Mouse (Mus musculus) gastrocnemius, adult 2 months (tissue): ENCODE measurements around the gene Frmpd2. TPM values are rescaled to one million over a fixed set of nuclear protein-coding genes. Genes with fewer than 3 reads are reported as not detected.
A peak's percentile ranks its signal among the peaks of the same experiment; 100 is the strongest.

Experiments used
- DNase-seq: peaks from one replicate; pipeline ENCODE4 v3.0.0; 2022
- H3K27ac ChIP-seq: fragments of 200-600 bp; 2 replicates; pipeline ENCODE4 v1.8.1; 2022; ENCODE audit warnings: mild to moderate bottlenecking
- H3K4me3 ChIP-seq: fragments of 200-600 bp; 2 replicates; pipeline ENCODE4 v1.8.1; 2022; ENCODE audit warnings: mild to moderate bottlenecking, moderate library complexity
- CTCF ChIP-seq: fragments of 200-600 bp; IDR thresholded peaks from 2 replicates; pipeline ENCODE4 v1.8.1; 2022; ENCODE audit warnings: antibody characterized with exemption, mild to moderate bottlenecking, moderate library complexity
- intact Hi-C: fragments of 180-260 bp; cut with DNase I; formaldehyde crosslinking; loops from one replicate; pipeline ENCODE4 v1.15.1; 2025
- total RNA-seq, 2 experiments: library from RNA; stranded (reverse); gene quantifications; 2 replicates each; pipeline ENCODE4 v1.2.3; 2021

Frmpd2 gene
- total RNA-seq, 2 experiments from 2014 or later, result not detected

DNA sequence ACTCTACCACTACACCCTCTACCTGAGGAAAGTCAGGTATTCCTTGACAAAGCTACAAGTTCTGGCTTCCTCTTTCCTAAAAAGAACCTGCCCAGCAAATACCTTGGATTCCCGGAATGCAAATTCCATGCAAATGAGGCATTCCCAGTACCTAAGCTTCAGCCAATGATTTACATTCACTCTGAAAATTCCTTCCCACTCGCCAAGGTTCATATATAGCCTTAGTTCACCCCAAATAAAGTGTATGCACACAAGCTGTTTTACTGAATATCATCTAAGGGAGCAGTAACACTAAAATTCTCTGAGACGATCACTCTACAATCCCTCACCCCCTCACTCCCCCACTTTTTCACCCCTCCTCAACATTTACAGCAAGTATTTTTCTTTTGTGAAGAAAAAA, 102.1 kb downstream of the Frmpd2 start:
- H3K27ac ChIP-seq, result no peak overlapping the region
- no peak for DNase-seq
- intact Hi-C loops, result no loop called here
- TF ChIP-seq CTCF, result no peak
- H3K4me3 ChIP-seq, result no peak overlapping the region

GRCm38 (mm10) chr14:33579771-33580484, 108.4 kb downstream of the Frmpd2 start:
- intact Hi-C loops, result no loop called here

DNA sequence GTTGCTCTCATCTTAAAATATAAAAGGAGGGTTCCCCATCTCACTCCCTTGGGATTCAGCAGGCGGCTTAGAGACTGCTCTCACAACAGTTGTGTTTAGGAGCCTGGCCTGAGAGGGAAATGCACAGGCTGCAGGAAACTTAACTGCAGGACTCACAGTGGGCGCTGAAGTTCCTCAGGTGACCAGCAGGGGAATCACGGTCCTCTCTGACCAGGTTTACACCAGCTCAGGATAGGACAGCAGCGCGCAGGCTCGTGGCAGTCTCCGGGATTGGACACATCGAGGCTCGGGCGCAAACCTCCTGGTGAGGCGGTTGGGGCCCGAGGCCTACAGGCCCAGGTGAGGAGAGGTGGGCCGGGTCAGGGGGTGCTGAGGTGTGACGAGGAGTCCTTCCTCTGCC, 117.5 kb downstream of the Frmpd2 start, which contains the start of gene Ptpn20:
TSS of gene Ptpn20 (plus strand) at position 257 of the 400 bp plus-strand sequence.
- DNase-seq, result no peak
- intact Hi-C loops, result no loop called here

More at GRCm38 (mm10) chr14:33579771-33580484, 108.4 kb downstream of the Frmpd2 start:
- Histone ChIP-seq H3K4me3 (no peak overlapping the region), H3K27ac (no peak overlapping the region)
- no peak for DNase-seq
- TF ChIP-seq CTCF, result no peak

DNA sequence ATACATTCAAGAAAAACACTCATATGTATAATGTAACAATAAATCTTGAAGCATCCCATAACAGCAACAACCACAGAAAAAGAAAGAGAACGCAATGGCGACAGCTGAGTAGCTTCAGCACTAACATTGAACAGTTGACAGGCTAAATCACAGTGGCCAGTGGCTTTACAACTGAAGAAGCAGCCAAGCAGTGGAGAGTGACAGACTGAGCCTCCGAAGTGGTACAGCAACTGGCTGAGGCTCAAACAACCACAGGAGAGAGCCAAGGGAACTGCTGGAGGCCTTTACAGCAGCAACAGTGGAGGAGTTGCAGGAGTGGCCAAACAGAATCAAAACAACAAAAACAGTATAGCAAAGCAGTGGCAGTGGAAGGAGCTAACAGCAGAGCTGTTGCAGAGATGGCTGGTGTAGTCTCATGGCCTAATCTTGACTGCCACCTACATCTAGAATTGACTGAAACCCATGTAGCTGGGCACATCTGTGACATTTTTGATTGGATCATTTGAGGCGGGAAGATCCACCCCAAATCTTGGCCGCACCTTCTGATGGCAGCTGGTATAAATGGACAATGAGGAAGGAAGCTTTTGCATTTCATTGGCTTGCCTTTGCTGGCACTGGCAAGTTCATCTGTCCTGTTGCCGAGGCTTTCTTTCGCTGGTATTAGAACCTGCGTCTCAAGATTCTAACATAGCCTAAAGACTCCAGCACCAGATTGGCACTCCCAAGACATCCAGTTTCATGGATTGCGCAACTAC, 127.1 kb downstream of the Frmpd2 start:
- Histone ChIP-seq H3K27ac (no peak overlapping the region), H3K4me3 (no peak overlapping the region)
- TF ChIP-seq CTCF, result no peak
- intact Hi-C loops, result no loop called here
- DNase-seq, result no peak

More for the DNA sequence above, 117.5 kb downstream of the Frmpd2 start, which contains the start of gene Ptpn20:
- no peak within 1 kb of the TSS for H3K27ac ChIP-seq
- no peak within 1 kb of the TSS for H3K4me3 ChIP-seq
- peak; percentile 20; the same call in 1 of the 2 replicates for TF ChIP-seq CTCF

DNA sequence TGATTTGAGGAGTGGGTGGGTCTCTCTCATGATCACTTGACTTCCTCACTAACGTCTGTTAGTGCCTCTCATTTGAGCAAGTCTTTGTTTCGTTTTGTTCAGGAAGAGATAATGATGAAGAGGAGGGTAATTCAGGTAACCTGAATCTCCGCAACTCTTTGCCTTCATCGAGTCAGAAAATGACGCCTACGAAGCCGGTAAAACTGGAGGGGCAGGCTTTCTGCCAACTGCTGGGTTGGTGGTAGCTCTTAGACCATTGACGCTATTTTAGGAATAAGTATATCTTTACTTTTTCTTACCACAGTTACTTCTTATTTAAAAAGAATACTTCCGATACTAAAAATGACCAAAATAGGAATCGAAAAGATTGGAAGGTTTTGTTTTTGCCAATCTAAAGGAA, 135.9 kb downstream of the Frmpd2 start:
- no peak for DNase-seq
- Histone ChIP-seq H3K4me3 (no peak overlapping the region), H3K27ac (no peak overlapping the region)
- TF ChIP-seq CTCF, result no peak
- intact Hi-C loops, result no loop called here

Other genes starting within 250 kb of the Frmpd2 start
- gene Mapk8, start 24.5 kb upstream of the Frmpd2 start, total RNA-seq, result 10 to 100 TPM; 28.8 to 39.0 TPM
- not detected for gene Ptpn20, start 117.5 kb downstream of the Frmpd2 start, total RNA-seq